Mouse (Mus musculus) cortical plate, adult 2 months (tissue): Measurements from ENCODE around the gene Ing4.

Source experiments
- CTCF ChIP-seq: fragments of 200-500 bp; IDR thresholded peaks from 2 replicates; pipeline ENCODE4 v1.5.1; 2011; ENCODE audit warnings: mild to moderate bottlenecking, control low read depth, low read length; ENCODE audit not compliant: insufficient read depth; ENCODE audit errors: extremely low read depth
- POLR2A ChIP-seq: fragments of 200-500 bp; IDR thresholded peaks from 2 replicates; pipeline ENCODE4 v1.6.1; 2011; ENCODE audit warnings: mild to moderate bottlenecking, low read length, control low read depth; ENCODE audit not compliant: insufficient read depth; ENCODE audit errors: extremely low read depth

GRCm38 (mm10) chr6:125087937-125088336 lies 48.4 kb downstream of the Ing4 start:
- TF ChIP-seq POLR2A: no peak
- TF ChIP-seq CTCF: no peak
